Mouse (Mus musculus): ENCODE results near the gene Efemp2. TPM values are rescaled to one million over a fixed set of nuclear protein-coding genes. Genes with fewer than 3 reads are reported as not detected.

The Efemp2 gene
- total and polyA plus RNA-seq, 2 experiments from 2014 or later: 26.4 to 35.0 TPM

DNA sequence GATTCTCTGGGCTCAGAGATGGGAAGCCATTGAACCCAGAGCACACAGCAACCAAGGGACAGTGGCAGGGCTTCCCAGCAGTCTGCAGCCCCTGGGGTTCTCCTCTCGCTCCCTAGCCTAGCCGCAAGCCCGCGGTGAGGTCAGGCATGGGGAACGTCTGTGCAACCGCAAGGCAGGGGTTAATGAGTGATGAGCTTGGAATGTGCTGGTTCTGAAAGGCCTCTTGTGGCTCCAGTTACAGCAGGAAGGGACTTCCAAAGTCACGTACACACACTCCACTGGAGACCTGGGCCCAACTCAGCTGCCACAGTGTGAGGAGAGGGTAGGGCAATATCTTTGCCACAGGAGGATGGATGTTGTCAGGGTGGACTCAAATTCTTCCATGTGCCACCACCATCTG lies 28.8 kb upstream of the Efemp2 start:
- no peak for ATAC-seq
- WGBS: 41% methylated on average over 7 of the region's 7 CpGs
- H3K4me3 ChIP-seq (ENCODE audit: low read depth, low read length): no peak overlapping the region
- H3K9me3 ChIP-seq (ENCODE audit: low read length): no peaks in the 10 kb centered on the region
- no peak overlapping the region for H3K9ac ChIP-seq
- no peak overlapping the region for H3K27ac ChIP-seq (ENCODE audit: low read depth, low read length)
- no peak overlapping the region for H3K4me2 ChIP-seq (ENCODE audit: low read depth)
- TF ChIP-seq CTCF (IDR thresholded peaks at IDR 0.05; ENCODE audit: low read depth): no peak
- no peak for DNase-seq
- no peaks in the 10 kb centered on the region for H3K36me3 ChIP-seq (ENCODE audit: insufficient read depth)
- H3K4me1 ChIP-seq (ENCODE audit: insufficient read depth): no peaks in the 10 kb centered on the region
- peaks cover 29% of the 10 kb centered on the region for H3K27me3 ChIP-seq (ENCODE audit: insufficient read depth, low read length)

- DNase-seq (no peak), ATAC-seq (no peak)
- Histone ChIP-seq H3K4me1 (ENCODE audit: insufficient read depth) (no peaks in the 10 kb centered on the region), H3K4me3 (ENCODE audit: low read depth, low read length) (no peak overlapping the region), H3K9ac (no peak overlapping the region), H3K36me3 (ENCODE audit: insufficient read depth) (no peaks in the 10 kb centered on the region), H3K9me3 (ENCODE audit: low read length) (no peaks in the 10 kb centered on the region), H3K4me2 (ENCODE audit: low read depth) (no peak overlapping the region), H3K27ac (ENCODE audit: low read depth, low read length) (no peak overlapping the region), H3K27me3 (ENCODE audit: insufficient read depth, low read length) (peaks cover 29% of the 10 kb centered on the region)
- WGBS: 87% methylated on average over 5 of the region's 5 CpGs
- TF ChIP-seq CTCF (IDR thresholded peaks at IDR 0.05; ENCODE audit: low read depth): no peak
Measured at GRCm38 (mm10) chr19:5445747-5446146, 28.0 kb upstream of the Efemp2 start.

GRCm38 (mm10) chr19:5447515-5448353 lies 26.0 kb upstream of the Efemp2 start, which contains the start of gene Fosl1:
Gene Fosl1, plus strand, starts transcription at chr19:5447547.
- H3K4me1 ChIP-seq (ENCODE audit: insufficient read depth): no peaks in the 10 kb centered on the region
- H3K27me3 ChIP-seq (ENCODE audit: insufficient read depth, low read length): peaks cover 29% of the 10 kb centered on the region
- peak; percentile 77 for ATAC-seq
- TF ChIP-seq CTCF (IDR thresholded peaks at IDR 0.05; ENCODE audit: low read depth): no peak
- H3K4me2 ChIP-seq (ENCODE audit: low read depth): peak within 1 kb of the TSS; percentile 92
- peak; percentile 67 for DNase-seq
- peak within 1 kb of the TSS; percentile 56 for H3K4me3 ChIP-seq (ENCODE audit: low read depth, low read length)
- under 1% methylated on average over 70 of the region's 70 CpGs for WGBS
- no peaks in the 10 kb centered on the region for H3K9me3 ChIP-seq (ENCODE audit: low read length)
- no peaks in the 10 kb centered on the region for H3K36me3 ChIP-seq (ENCODE audit: insufficient read depth)
- no peak within 1 kb of the TSS for H3K27ac ChIP-seq (ENCODE audit: low read depth, low read length)
- H3K9ac ChIP-seq: peak within 1 kb of the TSS; percentile 46

DNA sequence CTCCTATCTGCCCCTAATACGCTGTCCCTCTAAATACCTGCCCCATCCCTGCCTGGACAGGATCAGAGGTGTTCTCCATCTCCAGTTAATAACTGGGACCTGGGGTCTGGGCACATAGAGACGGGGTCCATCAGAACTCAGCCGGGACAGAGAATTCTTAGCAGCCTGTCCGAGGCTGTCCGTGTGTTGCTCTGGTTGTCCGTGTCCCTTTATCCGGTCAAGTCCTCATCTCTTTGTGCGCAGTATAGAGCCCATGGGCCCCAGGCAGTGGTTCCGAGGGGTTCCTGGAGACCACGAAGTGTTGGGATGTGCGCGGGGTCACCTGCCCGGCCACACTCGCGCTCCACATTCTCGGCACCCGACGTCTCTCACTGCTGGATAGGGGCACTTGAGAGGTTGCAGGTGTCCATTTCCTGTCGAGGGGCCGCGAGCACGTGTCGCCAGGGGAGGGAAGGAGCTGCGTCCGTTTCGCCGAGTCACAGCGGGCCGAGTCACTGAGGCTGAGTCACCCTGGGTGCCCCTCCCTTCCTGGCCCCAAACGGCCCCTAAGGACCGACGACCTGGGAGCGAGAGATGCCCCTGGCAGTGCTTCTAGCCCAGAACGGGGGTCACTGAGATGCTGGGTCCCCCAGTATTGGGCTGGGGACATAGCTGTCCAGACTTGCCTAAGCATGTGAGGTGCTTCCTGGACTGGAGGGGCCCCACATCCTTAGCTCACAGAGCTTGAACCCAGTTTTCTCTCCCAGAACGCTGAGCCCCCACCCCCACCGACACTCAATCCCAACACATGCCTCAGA lies 25.2 kb upstream of the Efemp2 start:
- ATAC-seq: no peak
- Histone ChIP-seq H3K9ac (0 out of 2 replicates have a peak overlapping the region, but pooled peaks have one; percentile 46), H3K9me3 (ENCODE audit: low read length) (no peaks in the 10 kb centered on the region), H3K27me3 (ENCODE audit: insufficient read depth, low read length) (peaks cover 29% of the 10 kb centered on the region), H3K36me3 (ENCODE audit: insufficient read depth) (no peaks in the 10 kb centered on the region), H3K4me3 (ENCODE audit: low read depth, low read length) (peak overlapping the region; percentile 56), H3K4me1 (ENCODE audit: insufficient read depth) (no peaks in the 10 kb centered on the region), H3K27ac (ENCODE audit: low read depth, low read length) (no peak overlapping the region), H3K4me2 (ENCODE audit: low read depth) (peak overlapping the region; percentile 92)
- no peak for DNase-seq
- TF ChIP-seq CTCF (IDR thresholded peaks at IDR 0.05; ENCODE audit: low read depth): no peak
- 8% methylated on average over 36 of the region's 36 CpGs for WGBS

DNA sequence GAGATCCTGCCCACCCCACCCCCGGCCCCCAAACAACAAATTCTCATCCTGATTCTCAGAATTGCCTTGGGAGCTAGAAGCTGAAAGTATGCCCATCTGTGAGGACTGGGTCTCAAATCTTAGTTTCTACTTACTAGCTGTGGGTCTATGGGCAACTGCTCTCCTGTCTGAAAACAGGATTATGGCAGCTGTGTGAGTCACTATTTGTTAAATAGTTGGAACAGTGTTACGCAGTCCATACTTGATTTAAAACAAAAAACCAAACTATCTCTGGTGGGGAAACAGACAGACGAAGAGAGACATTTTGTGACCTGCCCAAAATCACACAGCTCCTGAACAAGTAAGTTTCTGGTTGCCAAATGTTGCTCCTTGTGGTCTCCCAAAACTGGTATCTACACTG lies 24.1 kb upstream of the Efemp2 start:
- H3K27me3 ChIP-seq (ENCODE audit: insufficient read depth, low read length): peaks cover 29% of the 10 kb centered on the region
- no peaks in the 10 kb centered on the region for H3K9me3 ChIP-seq (ENCODE audit: low read length)
- no peak overlapping the region for H3K27ac ChIP-seq (ENCODE audit: low read depth, low read length)
- TF ChIP-seq CTCF (IDR thresholded peaks at IDR 0.05; ENCODE audit: low read depth): no peak
- H3K4me2 ChIP-seq (ENCODE audit: low read depth): no peak overlapping the region
- no peaks in the 10 kb centered on the region for H3K4me1 ChIP-seq (ENCODE audit: insufficient read depth)
- WGBS: 88% methylated on average over 3 of the region's 3 CpGs
- ATAC-seq (no peak), DNase-seq (no peak)
- no peak overlapping the region for H3K9ac ChIP-seq
- H3K36me3 ChIP-seq (ENCODE audit: insufficient read depth): peaks cover 7% of the 10 kb centered on the region
- H3K4me3 ChIP-seq (ENCODE audit: low read depth, low read length): no peak overlapping the region

- H3K4me1 ChIP-seq (ENCODE audit: insufficient read depth): peaks cover 10% of the 10 kb centered on the region
- 92% methylated on average over 6 of the region's 6 CpGs for WGBS
- ATAC-seq (no peak), DNase-seq (no peak)
- no peak overlapping the region for H3K4me2 ChIP-seq (ENCODE audit: low read depth)
- peaks cover 7% of the 10 kb centered on the region for H3K36me3 ChIP-seq (ENCODE audit: insufficient read depth)
- no peak overlapping the region for H3K9ac ChIP-seq
- H3K9me3 ChIP-seq (ENCODE audit: low read length): no peaks in the 10 kb centered on the region
- no peak overlapping the region for H3K4me3 ChIP-seq (ENCODE audit: low read depth, low read length)
- no peak overlapping the region for H3K27ac ChIP-seq (ENCODE audit: low read depth, low read length)
- peaks cover 29% of the 10 kb centered on the region for H3K27me3 ChIP-seq (ENCODE audit: insufficient read depth, low read length)
- no peak for TF ChIP-seq CTCF (IDR thresholded peaks at IDR 0.05; ENCODE audit: low read depth)
Measured at GRCm38 (mm10) chr19:5451766-5452165, 22.0 kb upstream of the Efemp2 start.

- Histone ChIP-seq H3K27ac (ENCODE audit: low read depth, low read length) (no peak overlapping the region), H3K27me3 (ENCODE audit: insufficient read depth, low read length) (no peaks in the 10 kb centered on the region; the same call in 1 of the 2 replicates), H3K9ac (no peak overlapping the region), H3K4me2 (ENCODE audit: low read depth) (peak overlapping the region; percentile 96), H3K36me3 (ENCODE audit: insufficient read depth) (peaks cover 7% of the 10 kb centered on the region), H3K4me3 (ENCODE audit: low read depth, low read length) (no peak overlapping the region), H3K9me3 (ENCODE audit: low read length) (no peaks in the 10 kb centered on the region), H3K4me1 (ENCODE audit: insufficient read depth) (peaks cover 23% of the 10 kb centered on the region)
- ATAC-seq: no peak
- no peak for TF ChIP-seq CTCF (IDR thresholded peaks at IDR 0.05; ENCODE audit: low read depth)
- DNase-seq: no peak
- 79% methylated on average over 12 of the region's 12 CpGs for WGBS
Measured at GRCm38 (mm10) chr19:5455037-5455436, 18.7 kb upstream of the Efemp2 start.
